Mouse (Mus musculus) gastrocnemius, postnatal 36 days (tissue): ENCODE measurements at regions not wholly inside any gene's neighbourhood (a gene's known extent, or its start where the extent isn't known, plus 50 kb on each side); places are given as distances from the start of the nearest gene placed in this dataset.

Experiments used
- DNase-seq, 2 experiments: peaks; one replicate each; pipeline ENCODE4 v3.0.0; 2022
- intact Hi-C: fragments of 180-260 bp; cut with DNase I; formaldehyde crosslinking; loops from one replicate; pipeline ENCODE4 v1.15.1; 2025

GRCm38 (mm10) chr2:109562996-109563395 is 111.5 kb upstream of the Bdnf start:
- intact Hi-C loops: no loop called here
- no peak for DNase-seq

- intact Hi-C loops: no loop called here
- DNase-seq: no peak
These were observed 97.6 kb upstream of the Bdnf start for GRCm38 (mm10) chr2:109576946-109577345.

- intact Hi-C loops: no loop called here
- no peak for DNase-seq
These were observed 95.6 kb upstream of the Bdnf start for GRCm38 (mm10) chr2:109578870-109579310.

- intact Hi-C loops: no loop called here
These were observed 56.0 kb upstream of the Bdnf start for GRCm38 (mm10) chr2:109618341-109619058.

GRCm38 (mm10) chr2:109619676-109620075 is 54.8 kb upstream of the Bdnf start:
- intact Hi-C loops: no loop called here
- DNase-seq: no peak

More at GRCm38 (mm10) chr2:109618341-109619058, 56.0 kb upstream of the Bdnf start:
- no peak for DNase-seq

GRCm38 (mm10) chr2:109621595-109621994 is 52.9 kb upstream of the Bdnf start:
- intact Hi-C loops: no loop called here
- no peak for DNase-seq
